Mouse (Mus musculus) hematopoietic stem cell, adult 5-6 weeks (primary cell): ENCODE results near the gene Defb45. TPM values are rescaled to one million over a fixed set of nuclear protein-coding genes. Genes with fewer than 3 reads are reported as not detected.

ENCODE experiments used
- ATAC-seq, 2 experiments: fragments of 125-278 bp in 1 of 2; replicated peaks in 1 of 2; 2 replicates each; pipeline ENCODE4 v1.8.0; 2016 to 2017; ENCODE audit warnings: inconsistent platforms in 2 of 2, mild to moderate bottlenecking in 2 of 2, moderate number of reproducible peaks in 2 of 2, low read depth in 1 of 2, moderate TSS enrichment in 1 of 2; ENCODE audit not compliant: low FRiP score in 2 of 2, poor library complexity in 2 of 2, severe bottlenecking in 2 of 2, insufficient read depth in 1 of 2, low TSS enrichment in 1 of 2
- total RNA-seq: library from RNA; stranded (forward); fragments of 172-1452, 232-1000 nt; gene quantifications from 2 replicates; pipeline ENCODE4 v1.2.3, GENCODE M21; 2017

The Defb45 gene
- not detected in 2 replicates for total RNA-seq

- no peak for ATAC-seq
These were observed at the start of gene Defb45 for GRCm38 (mm10) chr2:152599299-152599698. Gene Defb45, minus strand, starts transcription at chr2:152599399.

GRCm38 (mm10) chr2:152639406-152640113 is 40.4 kb upstream of the Defb45 start:
- ATAC-seq: no peak

GRCm38 (mm10) chr2:152638865-152639264 is 39.7 kb upstream of the Defb45 start:
- ATAC-seq: no peak

GRCm38 (mm10) chr2:152637381-152637780 is 38.2 kb upstream of the Defb45 start:
- no peak for ATAC-seq

- ATAC-seq: no peak
These were observed 37.8 kb upstream of the Defb45 start for GRCm38 (mm10) chr2:152637006-152637322.

- no peak for ATAC-seq
These were observed 37.2 kb upstream of the Defb45 start for GRCm38 (mm10) chr2:152636246-152637005.

GRCm38 (mm10) chr2:152634311-152634710 is 35.1 kb upstream of the Defb45 start:
- ATAC-seq: no peak

- ATAC-seq: no peak; a peak in 1 of 4 replicates
These were observed 34.1 kb upstream of the Defb45 start for GRCm38 (mm10) chr2:152633334-152633733.

- ATAC-seq: no peak
These were observed 30.7 kb upstream of the Defb45 start for GRCm38 (mm10) chr2:152629904-152630303.

- no peak for ATAC-seq
These were observed 30.0 kb upstream of the Defb45 start for GRCm38 (mm10) chr2:152629239-152629638.

GRCm38 (mm10) chr2:152628066-152628465 is 28.9 kb upstream of the Defb45 start:
- no peak for ATAC-seq

- peak; percentile 22 to 27; a peak in 2 of 4 replicates for ATAC-seq
These were observed 27.8 kb upstream of the Defb45 start, which contains the start of gene Rem1 for GRCm38 (mm10) chr2:152626774-152627591. Gene Rem1, plus strand, starts transcription at chr2:152626951.

GRCm38 (mm10) chr2:152625256-152625655 is 26.1 kb upstream of the Defb45 start:
- no peak for ATAC-seq

- ATAC-seq: no peak
These were observed 25.4 kb upstream of the Defb45 start for GRCm38 (mm10) chr2:152624566-152624965.

- no peak for ATAC-seq
These were observed 23.8 kb upstream of the Defb45 start, which contains the start of gene Defb25 for GRCm38 (mm10) chr2:152622953-152623352. Gene Defb25, minus strand, starts transcription at chr2:152623053.

- no peak for ATAC-seq
These were observed 23.0 kb upstream of the Defb45 start for GRCm38 (mm10) chr2:152622151-152622550.

GRCm38 (mm10) chr2:152620367-152621134 is 21.4 kb upstream of the Defb45 start:
- peak; percentile 83 to 86 for ATAC-seq
